Mouse (Mus musculus) forebrain, embryonic 14.5 days (tissue): ENCODE data around the gene Hapln2. TPM values are rescaled to one million over a fixed set of nuclear protein-coding genes. Genes with fewer than 3 reads are reported as not detected.

ENCODE experiments used
- ATAC-seq: fragments of 200-750 bp; cut with Nextera tagmentation; 2 replicates; pipeline ENCODE4 v1.8.0; 2017; ENCODE audit warnings: mild to moderate bottlenecking, moderate library complexity
- DNase-seq: peaks from one replicate; pipeline ENCODE4 v3.0.0-alpha.2; 2015; ENCODE audit warnings: low spot score
- H3K27ac ChIP-seq: fragments of 300-500 bp; sonication (generic); 2 replicates; pipeline ENCODE4 v1.5.1; 2014; ENCODE audit warnings: low read depth, mild to moderate bottlenecking, control low read depth, low read length, moderate library complexity
- H3K27me3 ChIP-seq: fragments of 300-500 bp; sonication (generic); replicated peaks from 2 replicates; pipeline ENCODE4 v1.6.1; 2014; ENCODE audit warnings: low read length, control low read depth, mixed read lengths; ENCODE audit not compliant: control insufficient read depth, insufficient read depth
- H3K36me3 ChIP-seq: fragments of 300-500 bp; sonication (generic); 2 replicates; pipeline ENCODE4 v1.6.1; 2014; ENCODE audit warnings: low read length, control low read depth; ENCODE audit not compliant: control insufficient read depth, insufficient read depth
- H3K4me1 ChIP-seq: fragments of 300-500 bp; sonication (generic); 2 replicates; pipeline ENCODE4 v1.6.1; 2014; ENCODE audit warnings: antibody characterized with exemption, low read length, control low read depth; ENCODE audit not compliant: control insufficient read depth, insufficient read depth
- H3K4me2 ChIP-seq: fragments of 300-500 bp; sonication (generic); 2 replicates; pipeline ENCODE4 v1.6.1; 2014; ENCODE audit warnings: mild to moderate bottlenecking, control low read depth, low read length
- H3K4me3 ChIP-seq: fragments of 300-500 bp; sonication (generic); 2 replicates; pipeline ENCODE4 v1.5.1; 2014; ENCODE audit warnings: low read depth, low read length, control low read depth
- H3K9ac ChIP-seq: fragments of 300-500 bp; sonication (generic); 2 replicates; pipeline ENCODE4 v1.6.1; 2014; ENCODE audit warnings: mild to moderate bottlenecking, low read length, control low read depth, moderate library complexity
- H3K9me3 ChIP-seq: fragments of 300-500 bp; sonication (generic); replicated peaks from 2 replicates; pipeline ENCODE4 v1.6.1; 2016; ENCODE audit warnings: low read length, control low read depth, mixed read lengths; ENCODE audit not compliant: control insufficient read depth
- WGBS: fragments of 180-500 bp; shearing (Covaris S2); extraction: QIAGEN DNeasy Blood & Tissue Kit; methylation state at CpG from one replicate; pipeline ENCODE4 v1.1.7; 2014; 5-methylcytosine and 5-hydroxymethylcytosine counted together
- polyA plus RNA-seq: library from polyadenylated mRNA; unstranded; fragments of >200 nt; fragmentation: Nextera tagmentation; extraction: Ambion mirVana; gene quantifications from 2 replicates; pipeline ENCODE4 v1.2.1, GENCODE M21; 2014

Hapln2 gene
- polyA plus RNA-seq, 1 experiment from 2014 or later: not detected

- peak; percentile 97 for ATAC-seq
- Histone ChIP-seq H3K36me3 (no peaks in the 10 kb centered on the region), H3K4me1 (0 out of 2 replicates have a peak, but pooled peaks cover 5% of the 10 kb centered on the region), H3K9me3 (no peaks in the 10 kb centered on the region), H3K27me3 (0 out of 2 replicates have a peak, but pooled peaks cover 5% of the 10 kb centered on the region), H3K4me3 (peak within 1 kb of the TSS; percentile 58), H3K27ac (no peak within 1 kb of the TSS), H3K4me2 (peak within 1 kb of the TSS; percentile 81), H3K9ac (peak within 1 kb of the TSS; percentile 63)
- 9% methylated on average over 36 of the region's 36 CpGs for WGBS
- peak; percentile 99 for DNase-seq
These were observed 15.5 kb upstream of the Hapln2 start, which contains the start of gene Gpatch4 for GRCm38 (mm10) chr3:88042661-88043421. Gene Gpatch4 (plus strand): TSS chr3:88043108.

- no peak overlapping the region for H3K27ac ChIP-seq
- H3K4me3 ChIP-seq: no peak overlapping the region
- H3K27me3 ChIP-seq: peaks cover 6% of the 10 kb centered on the region; the same call in 1 of the 2 replicates
- ATAC-seq: no peak
- no peaks in the 10 kb centered on the region for H3K9me3 ChIP-seq
- H3K4me1 ChIP-seq: no peaks in the 10 kb centered on the region
- WGBS: 56% methylated on average over 1 of the region's 1 CpGs
- DNase-seq: no peak
- H3K36me3 ChIP-seq: no peaks in the 10 kb centered on the region
- no peak overlapping the region for H3K9ac ChIP-seq
- H3K4me2 ChIP-seq: no peak overlapping the region
These were observed 8.3 kb upstream of the Hapln2 start for GRCm38 (mm10) chr3:88035561-88036293.

- Histone ChIP-seq H3K4me2 (no peak overlapping the region), H3K9me3 (no peaks in the 10 kb centered on the region), H3K4me3 (no peak overlapping the region), H3K9ac (no peak overlapping the region), H3K4me1 (no peaks in the 10 kb centered on the region), H3K27ac (no peak overlapping the region), H3K27me3 (peaks cover 11% of the 10 kb centered on the region; the same call in 1 of the 2 replicates), H3K36me3 (no peaks in the 10 kb centered on the region)
- DNase-seq: no peak
- ATAC-seq: no peak
- 71% methylated on average over 5 of the region's 5 CpGs for WGBS
These were observed 6.1 kb upstream of the Hapln2 start for GRCm38 (mm10) chr3:88033506-88033905.

GRCm38 (mm10) chr3:88030608-88031395 lies 3.4 kb upstream of the Hapln2 start:
- peaks cover 12% of the 10 kb centered on the region for H3K27me3 ChIP-seq
- no peak for ATAC-seq
- H3K27ac ChIP-seq: no peak overlapping the region
- no peak overlapping the region for H3K9ac ChIP-seq
- no peaks in the 10 kb centered on the region for H3K9me3 ChIP-seq
- no peak for DNase-seq
- 24% methylated on average over 19 of the region's 19 CpGs for WGBS
- no peak overlapping the region for H3K4me3 ChIP-seq
- no peak overlapping the region for H3K4me2 ChIP-seq
- no peaks in the 10 kb centered on the region for H3K36me3 ChIP-seq
- H3K4me1 ChIP-seq: no peaks in the 10 kb centered on the region

GRCm38 (mm10) chr3:88026823-88027222 lies 560 bp downstream of the Hapln2 start:
- DNase-seq: no peak
- H3K4me2 ChIP-seq: no peak overlapping the region
- H3K9me3 ChIP-seq: no peaks in the 10 kb centered on the region
- H3K36me3 ChIP-seq: no peaks in the 10 kb centered on the region
- no peak for ATAC-seq
- H3K4me3 ChIP-seq: no peak overlapping the region
- WGBS: 68% methylated on average over 7 of the region's 7 CpGs
- peaks cover 50% of the 10 kb centered on the region for H3K27me3 ChIP-seq
- H3K27ac ChIP-seq: no peak overlapping the region
- no peak overlapping the region for H3K9ac ChIP-seq
- peaks cover 15% of the 10 kb centered on the region for H3K4me1 ChIP-seq

GRCm38 (mm10) chr3:88023192-88024074 lies 4.0 kb downstream of the Hapln2 start:
- peaks cover 54% of the 10 kb centered on the region for H3K27me3 ChIP-seq
- peaks cover 15% of the 10 kb centered on the region for H3K4me1 ChIP-seq
- H3K4me2 ChIP-seq: peak overlapping the region; percentile 93
- no peaks in the 10 kb centered on the region for H3K9me3 ChIP-seq
- peak overlapping the region; percentile 51 for H3K4me3 ChIP-seq
- no peaks in the 10 kb centered on the region for H3K36me3 ChIP-seq
- H3K27ac ChIP-seq: no peak overlapping the region
- H3K9ac ChIP-seq: peak overlapping the region; percentile 57
- DNase-seq (peak; percentile 23), ATAC-seq (peak; percentile 76)
- under 1% methylated on average over 81 of the region's 81 CpGs for WGBS

GRCm38 (mm10) chr3:88022322-88023191 lies 4.8 kb downstream of the Hapln2 start:
- under 1% methylated on average over 58 of the region's 66 CpGs for WGBS
- peak; percentile 89 for ATAC-seq

More at GRCm38 (mm10) chr3:88022322-88023191, 4.8 kb downstream of the Hapln2 start:
- Histone ChIP-seq H3K36me3 (no peaks in the 10 kb centered on the region), H3K4me1 (peaks cover 15% of the 10 kb centered on the region), H3K27me3 (peaks cover 57% of the 10 kb centered on the region), H3K4me3 (peak overlapping the region; percentile 51), H3K27ac (no peak overlapping the region), H3K9ac (peak overlapping the region; percentile 57), H3K9me3 (no peaks in the 10 kb centered on the region), H3K4me2 (peak overlapping the region; percentile 93)
- peak; percentile 77 for DNase-seq
